Mouse (Mus musculus): ENCODE measurements around the gene Tfam. TPM values are rescaled to one million over a fixed set of nuclear protein-coding genes. Genes with fewer than 3 reads are reported as not detected.

Tfam gene
- 52.3 TPM for polyA plus RNA-seq (2014; fragmentation: Illumina TruSeq; extraction: RNeasy Lipid Tissue Mini Kit (QIAGEN cat#74804); ENCODE audit: low read depth, low replicate concordance)

GRCm38 (mm10) chr10:71238240-71238554, at the start of gene Tfam:
Gene Tfam, minus strand, starts transcription at chr10:71238280.

GRCm38 (mm10) chr10:71285126-71285580, 47.1 kb upstream of the Tfam start, which contains the start of gene Ube2d1:
Gene Ube2d1, minus strand, starts transcription at chr10:71285262.

Other genes with a start within 250 kb of the Tfam start
- 15.5 TPM for gene Bicc1, start 78.6 kb downstream of the Tfam start, polyA plus RNA-seq (2014; fragmentation: Illumina TruSeq; extraction: RNeasy Lipid Tissue Mini Kit (QIAGEN cat#74804); ENCODE audit: low read depth, low replicate concordance)
- 64.8 TPM for gene Ube2d1, start 47.0 kb upstream of the Tfam start, polyA plus RNA-seq (2014; fragmentation: Illumina TruSeq; extraction: RNeasy Lipid Tissue Mini Kit (QIAGEN cat#74804); ENCODE audit: low read depth, low replicate concordance)
- gene Cisd1, start 106.7 kb upstream of the Tfam start, polyA plus RNA-seq (2014; fragmentation: Illumina TruSeq; extraction: RNeasy Lipid Tissue Mini Kit (QIAGEN cat#74804); ENCODE audit: low read depth, low replicate concordance) = 300 TPM
- 9.6 TPM for gene Ipmk, start 109.5 kb upstream of the Tfam start, polyA plus RNA-seq (2014; fragmentation: Illumina TruSeq; extraction: RNeasy Lipid Tissue Mini Kit (QIAGEN cat#74804); ENCODE audit: low read depth, low replicate concordance)